9 mouse cellular contexts compared by ENCODE assay signal in the genomic region with DNA sequence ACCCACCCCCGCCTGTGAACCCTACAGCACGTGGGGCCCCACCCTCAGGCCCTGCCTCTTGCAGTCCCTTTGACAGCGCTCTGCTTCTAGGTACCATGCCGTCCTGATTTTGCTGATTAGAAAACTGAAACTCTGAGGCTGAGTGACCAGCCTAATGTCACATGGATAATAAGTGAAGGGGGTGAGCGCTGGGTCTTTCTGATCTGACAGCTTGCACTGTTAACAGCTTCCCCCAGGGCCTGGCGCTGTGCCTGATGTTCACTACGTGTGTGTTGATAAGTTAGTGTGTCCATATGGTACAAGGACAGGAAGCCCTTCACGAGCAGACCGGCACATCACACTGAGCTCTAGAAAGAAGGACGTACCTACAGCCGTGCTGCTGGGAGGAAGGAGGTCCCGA.
DNase-seq lines count a peak whose midpoint lies in the region; ATAC-seq and TF ChIP-seq lines count a peak whose summit lies in the region.
"Had no signal": no experiment of that assay in that cellular context is flagged by ENCODE, and none has a peak within 500 bp of the region (broad histone marks: within the 10 kb centered on the region; RNA-seq: fewer than 3 reads in every experiment).

No protein-coding gene starts in this region.

- 47% methylated on average over 12 of the region's 12 CpGs for WGBS in intestine, embryonic 14.5 days
- 44% methylated on average over 12 of the region's 12 CpGs for WGBS in intestine, postnatal 0 days
- WGBS in midbrain, postnatal 0 days: 56% methylated on average over 12 of the region's 12 CpGs

- TF ChIP-seq CTCF in intestine, postnatal 0 days (IDR thresholded peaks at IDR 0.05; ENCODE audit: low read depth): no peak
- TF ChIP-seq CTCF in midbrain, postnatal 0 days (IDR thresholded peaks at IDR 0.05): no peak

- no peak overlapping the region for H3K4me3 ChIP-seq in intestine, embryonic 14.5 days (ENCODE audit: low read depth, low read length)
- no peak overlapping the region for H3K4me3 ChIP-seq in intestine, postnatal 0 days (ENCODE audit: low read depth, low read length)
- H3K4me3 ChIP-seq in midbrain, postnatal 0 days (ENCODE audit: low read depth, low read length): no peak overlapping the region

- ATAC-seq in intestine, embryonic 14.5 days (replicated peaks; ENCODE audit: low FRiP score, low TSS enrichment, low read depth): peak; percentile 70
- ATAC-seq in intestine, postnatal 0 days: no peak
- ATAC-seq in midbrain, postnatal 0 days (ENCODE audit: low FRiP score): no peak
- ATAC-seq in CD4-positive, CD25-positive, alpha-beta regulatory T cell, adult 4 months: no peak
- ATAC-seq: Patski had no signal

- H3K9ac ChIP-seq in intestine, embryonic 14.5 days (ENCODE audit: low read length): no peak overlapping the region
- H3K9ac ChIP-seq in intestine, postnatal 0 days (ENCODE audit: low read depth, low read length): no peak overlapping the region
- no peak overlapping the region for H3K9ac ChIP-seq in midbrain, postnatal 0 days (replicated peaks; ENCODE audit: low read length, poor library complexity, severe bottlenecking)

- peaks cover 23% of the 10 kb centered on the region for H3K4me1 ChIP-seq in intestine, embryonic 14.5 days (replicated peaks; ENCODE audit: control insufficient read depth, insufficient read depth, low read length)
- H3K4me1 ChIP-seq in intestine, postnatal 0 days (replicated peaks; ENCODE audit: control insufficient read depth, insufficient read depth, low read length): no peaks in the 10 kb centered on the region
- no peaks in the 10 kb centered on the region for H3K4me1 ChIP-seq in midbrain, postnatal 0 days (ENCODE audit: insufficient read depth, low read length)

- H3K27ac ChIP-seq in intestine, embryonic 14.5 days (ENCODE audit: low read depth): no peak overlapping the region
- H3K27ac ChIP-seq in intestine, postnatal 0 days (ENCODE audit: low read depth, low read length): no peak overlapping the region
- no peak overlapping the region for H3K27ac ChIP-seq in midbrain, postnatal 0 days (ENCODE audit: low read depth, low read length)

- no peaks in the 10 kb centered on the region for H3K36me3 ChIP-seq in intestine, embryonic 14.5 days (ENCODE audit: control insufficient read depth, insufficient read depth, low read length)
- H3K36me3 ChIP-seq in intestine, postnatal 0 days (ENCODE audit: control insufficient read depth, insufficient read depth): no peaks in the 10 kb centered on the region
- no peaks in the 10 kb centered on the region for H3K36me3 ChIP-seq in midbrain, postnatal 0 days (ENCODE audit: insufficient read depth, low read length)

- H3K4me2 ChIP-seq in intestine, embryonic 14.5 days (ENCODE audit: low read length): 0 out of 2 replicates have a peak overlapping the region, but pooled peaks have one; percentile 6
- no peak overlapping the region for H3K4me2 ChIP-seq in intestine, postnatal 0 days (replicated peaks; ENCODE audit: low read depth)
- H3K4me2 ChIP-seq in midbrain, postnatal 0 days (ENCODE audit: low read depth, low read length, poor library complexity, severe bottlenecking): no peak overlapping the region

- no peak for DNase-seq in intestine, embryonic 14.5 days (ENCODE audit: low spot score)
- peak; percentile 53 for DNase-seq in right cerebral cortex, postnatal 14 days
- DNase-seq in right cerebral cortex, adult 18-20 months: no peak
- peak; percentile 30 to 65 for DNase-seq in cerebellum, postnatal 4 days (ENCODE audit: low spot score in 2 of 2)
- DNase-seq in midbrain, postnatal 0 days (ENCODE audit: low spot score): peak; percentile 84
- no peak for DNase-seq in gastrocnemius, postnatal 10 days

- H3K9me3 ChIP-seq in intestine, embryonic 14.5 days (ENCODE audit: control insufficient read depth, low read length): no peaks in the 10 kb centered on the region
- no peaks in the 10 kb centered on the region for H3K9me3 ChIP-seq in intestine, postnatal 0 days (ENCODE audit: control insufficient read depth)
- no peaks in the 10 kb centered on the region for H3K9me3 ChIP-seq in midbrain, postnatal 0 days (ENCODE audit: low read length)

- H3K27me3 ChIP-seq in intestine, embryonic 14.5 days (replicated peaks; ENCODE audit: control insufficient read depth, insufficient read depth, low read length): no peaks in the 10 kb centered on the region
- no peaks in the 10 kb centered on the region for H3K27me3 ChIP-seq in intestine, postnatal 0 days (replicated peaks; ENCODE audit: control insufficient read depth, insufficient read depth, low read length)
- H3K27me3 ChIP-seq in midbrain, postnatal 0 days (ENCODE audit: insufficient read depth, low read length): no peaks in the 10 kb centered on the region

Comparison
In these comparisons a context has a peak if more than half of its experiments do, and no peak if none do; other contexts are left out.
1. DNase-seq: peak in right cerebral cortex, postnatal 14 days (single experiment), cerebellum, postnatal 4 days (2 of 2) and midbrain, postnatal 0 days (single experiment); none in intestine, embryonic 14.5 days (single experiment), right cerebral cortex, adult 18-20 months (single experiment) and gastrocnemius, postnatal 10 days (single experiment).